Mouse (Mus musculus): ENCODE measurements at regions not wholly inside any gene's neighbourhood (a gene's known extent, or its start where the extent isn't known, plus 50 kb on each side); places are given as distances from the start of the nearest gene placed in this dataset.
"Not testable (repeated sequence)": the region's sequence is repeated elsewhere in the genome, so short reads cannot be mapped to it uniquely, and the experiment has no call there.

- no peak for DNase-seq (ENCODE audit: low spot score in 2 of 2)
Measured at GRCm38 (mm10) chr12:8447612-8448011, 52.2 kb downstream of the Rhob start.

GRCm38 (mm10) chr12:8447025-8447424 lies 52.8 kb downstream of the Rhob start:
- no peak for DNase-seq (ENCODE audit: low spot score in 2 of 2)

- DNase-seq (ENCODE audit: low spot score in 2 of 2) = no peak
Measured at GRCm38 (mm10) chr12:8444975-8445853, 54.6 kb downstream of the Rhob start.

- DNase-seq (ENCODE audit: low spot score in 2 of 2) = no peak
Measured at GRCm38 (mm10) chr12:8443917-8444453, 55.8 kb downstream of the Rhob start.

- DNase-seq (ENCODE audit: low spot score in 2 of 2) = no peak
Measured at GRCm38 (mm10) chr12:8443253-8443661, 56.6 kb downstream of the Rhob start.

- no peak for DNase-seq (ENCODE audit: low spot score in 2 of 2)
Measured at GRCm38 (mm10) chr12:8441275-8441674, 58.5 kb downstream of the Rhob start.

- no peak for DNase-seq (ENCODE audit: low spot score in 2 of 2)
Measured at GRCm38 (mm10) chr12:8440373-8440772, 59.4 kb downstream of the Rhob start.

- no peak for DNase-seq (ENCODE audit: low spot score in 2 of 2)
Measured at GRCm38 (mm10) chr12:8439957-8440356, 59.9 kb downstream of the Rhob start.

GRCm38 (mm10) chr12:8439486-8439885 lies 60.3 kb downstream of the Rhob start:
- no peak for DNase-seq (ENCODE audit: low spot score in 2 of 2)

- no peak for DNase-seq (ENCODE audit: low spot score in 2 of 2)
Measured at GRCm38 (mm10) chr12:8438638-8439037, 61.2 kb downstream of the Rhob start.

GRCm38 (mm10) chr12:8436976-8437580 lies 62.7 kb downstream of the Rhob start:
- DNase-seq (ENCODE audit: low spot score in 2 of 2) = no peak

- no peak for DNase-seq (ENCODE audit: low spot score in 2 of 2)
Measured at GRCm38 (mm10) chr12:8436553-8436952, 63.3 kb downstream of the Rhob start.

GRCm38 (mm10) chr12:8435651-8436348 lies 64.0 kb downstream of the Rhob start:
- not testable (repeated sequence) for DNase-seq (ENCODE audit: low spot score in 2 of 2)

- DNase-seq (ENCODE audit: low spot score in 2 of 2) = no peak
Measured at GRCm38 (mm10) chr12:8428228-8428990, 71.4 kb downstream of the Rhob start.

- DNase-seq (ENCODE audit: low spot score in 2 of 2) = no peak
Measured at GRCm38 (mm10) chr12:8424515-8424914, 75.3 kb downstream of the Rhob start.

GRCm38 (mm10) chr12:8422676-8423075 lies 77.1 kb downstream of the Rhob start:
- no peak for DNase-seq (ENCODE audit: low spot score in 2 of 2)

- DNase-seq (ENCODE audit: low spot score in 2 of 2) = no peak
Measured at GRCm38 (mm10) chr12:8421271-8421567, 78.6 kb downstream of the Rhob start.

GRCm38 (mm10) chr12:8420511-8421270 lies 79.1 kb downstream of the Rhob start:
- DNase-seq (ENCODE audit: low spot score in 2 of 2) = no peak

GRCm38 (mm10) chr12:8418890-8419289 lies 80.9 kb downstream of the Rhob start:
- DNase-seq (ENCODE audit: low spot score in 2 of 2) = no peak

GRCm38 (mm10) chr12:8417127-8417790 lies 82.5 kb downstream of the Rhob start:
- no peak for DNase-seq (ENCODE audit: low spot score in 2 of 2)
